Mouse (Mus musculus) erythroblast, adult 5-6 weeks (primary cell): Measurements from ENCODE around the gene Fermt3. TPM values are rescaled to one million over a fixed set of nuclear protein-coding genes. Genes with fewer than 3 reads are reported as not detected.
A peak's percentile ranks its signal among the peaks of the same experiment; 100 is the strongest.
"Not testable (repeated sequence)": the region's sequence is repeated elsewhere in the genome, so short reads cannot be mapped to it uniquely, and the experiment has no call there.

ENCODE experiments used
- ATAC-seq: replicated peaks from 2 replicates; pipeline ENCODE4 v1.8.0; 2016; ENCODE audit warnings: moderate number of reproducible peaks, mild to moderate bottlenecking, moderate TSS enrichment, inconsistent platforms; ENCODE audit not compliant: poor library complexity, low FRiP score, severe bottlenecking
- total RNA-seq, 2 experiments: library from RNA; stranded (forward) in 1 of 2; stranded (reverse) in 1 of 2; fragments of 150-400 nt in 1 of 2; fragments of 200-764, 138-1000 nt in 1 of 2; gene quantifications; 2 replicates each; pipeline versions ENCODE4 v1.2.3 to v1.2.4; 2015 to 2017; ENCODE audit warnings: low replicate concordance in 2 of 2

Gene Fermt3
- total RNA-seq (2015; ENCODE audit: low replicate concordance): 20.8 and 28.6 TPM in 2 replicates
- 49.0 and 56.3 TPM in 2 replicates for total RNA-seq (2017; ENCODE audit: low replicate concordance)

DNA sequence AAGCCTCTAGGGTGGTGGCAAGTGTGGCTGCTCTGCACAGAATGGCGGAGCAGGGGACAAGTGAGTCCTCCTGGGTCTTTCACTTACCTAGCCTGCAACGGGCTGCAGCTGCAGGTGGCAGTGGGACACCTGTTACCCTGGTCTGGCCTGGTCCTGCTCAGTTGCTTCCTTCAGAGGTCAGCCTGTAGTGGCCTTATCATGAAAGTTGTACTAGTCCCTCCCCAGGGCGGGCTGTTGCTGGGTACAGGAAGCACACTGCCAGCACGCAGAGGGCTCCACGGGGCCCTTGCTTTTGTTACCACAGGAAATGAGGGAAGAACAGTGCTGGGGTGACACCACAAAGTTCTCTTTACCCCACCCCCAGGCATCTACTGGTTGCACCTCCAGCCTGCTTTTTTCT is at the start of gene Fermt3:
Fermt3 (minus strand) TSS at position 279 of the 400 bp plus-strand sequence.
- ATAC-seq: peak; percentile 82

DNA sequence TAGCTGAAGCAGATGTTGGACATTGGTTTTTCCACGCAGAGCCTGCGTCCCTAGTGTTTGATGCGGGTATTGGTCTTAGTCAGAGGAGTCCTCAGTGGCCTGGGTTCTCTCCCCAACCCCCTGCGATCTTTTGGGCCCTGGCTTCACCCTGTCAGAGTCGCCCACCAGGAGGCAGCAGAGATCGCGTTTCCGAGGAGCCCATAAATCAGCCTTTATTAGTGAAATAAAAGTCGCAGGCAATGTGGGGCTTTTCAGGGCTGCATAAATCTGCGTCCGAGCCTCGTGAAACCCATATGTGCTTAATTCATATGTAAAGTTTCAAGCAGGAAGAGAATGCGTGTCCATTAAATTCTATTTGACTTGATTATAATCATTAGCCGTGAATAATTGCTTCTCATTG is 48.9 kb upstream of the Fermt3 start:
- ATAC-seq: 0 out of 2 replicates have a peak, but pooled peaks have one; percentile 31

DNA sequence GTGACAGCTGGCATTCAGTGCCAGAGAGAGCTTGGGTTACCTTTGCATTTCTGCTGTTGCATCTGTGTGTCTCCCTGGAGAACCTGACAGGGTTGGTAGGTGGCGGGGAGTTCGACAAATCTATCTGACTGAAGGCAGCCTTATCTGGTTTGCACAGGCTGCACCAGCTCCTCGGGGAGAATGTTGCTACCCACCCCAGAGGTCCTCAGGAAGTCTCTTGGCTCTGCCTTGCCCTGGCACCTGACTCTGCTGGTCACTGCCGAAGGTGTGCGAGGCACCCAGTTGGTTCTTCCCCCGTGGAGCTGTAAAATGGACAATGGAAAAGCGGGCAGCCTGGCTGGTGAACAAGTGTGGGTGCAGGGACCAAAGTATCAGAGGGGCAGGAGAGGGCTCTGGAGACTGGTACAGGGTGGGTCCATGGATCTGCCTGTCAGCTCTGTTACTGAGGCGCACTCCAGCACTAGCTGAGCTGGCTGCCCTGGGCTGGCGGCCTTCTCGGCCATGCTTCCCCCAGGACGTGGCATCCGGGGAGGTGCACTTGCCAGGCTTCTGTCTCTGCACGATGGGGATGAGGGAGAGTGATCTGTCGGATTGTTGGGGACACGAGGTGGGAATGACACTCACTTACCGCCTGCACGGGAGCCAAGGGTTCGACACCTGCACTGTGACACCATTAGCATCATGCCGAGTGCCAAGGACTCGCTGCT is 48.2 kb upstream of the Fermt3 start:
- ATAC-seq: peak; percentile 28; the same call in 1 of the 2 replicates

DNA sequence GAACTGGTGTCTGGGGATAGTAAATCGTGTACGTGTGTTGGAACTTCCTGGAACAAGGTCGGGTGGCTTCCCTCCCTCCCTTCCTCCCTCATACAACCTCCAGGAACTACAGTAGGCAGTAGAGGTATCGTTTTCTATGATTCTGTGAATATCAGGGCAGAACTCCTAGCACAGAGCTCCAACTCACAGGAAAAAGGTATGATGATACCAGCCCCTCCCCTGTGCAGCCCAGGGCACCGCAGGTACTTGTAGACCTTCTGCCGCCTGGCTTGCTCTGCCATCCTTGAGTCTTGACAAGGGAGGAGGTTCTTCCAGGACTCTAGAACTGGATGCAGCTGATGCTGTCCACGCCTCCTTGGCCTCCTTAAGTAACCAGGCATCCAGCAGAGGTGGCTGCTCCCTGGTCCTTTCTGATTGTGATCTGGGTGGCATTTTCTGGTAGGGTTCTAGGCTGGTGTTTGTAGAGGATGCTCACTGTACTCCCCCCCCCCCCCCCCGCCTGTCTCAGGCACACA is 47.6 kb upstream of the Fermt3 start:
- no peak for ATAC-seq

DNA sequence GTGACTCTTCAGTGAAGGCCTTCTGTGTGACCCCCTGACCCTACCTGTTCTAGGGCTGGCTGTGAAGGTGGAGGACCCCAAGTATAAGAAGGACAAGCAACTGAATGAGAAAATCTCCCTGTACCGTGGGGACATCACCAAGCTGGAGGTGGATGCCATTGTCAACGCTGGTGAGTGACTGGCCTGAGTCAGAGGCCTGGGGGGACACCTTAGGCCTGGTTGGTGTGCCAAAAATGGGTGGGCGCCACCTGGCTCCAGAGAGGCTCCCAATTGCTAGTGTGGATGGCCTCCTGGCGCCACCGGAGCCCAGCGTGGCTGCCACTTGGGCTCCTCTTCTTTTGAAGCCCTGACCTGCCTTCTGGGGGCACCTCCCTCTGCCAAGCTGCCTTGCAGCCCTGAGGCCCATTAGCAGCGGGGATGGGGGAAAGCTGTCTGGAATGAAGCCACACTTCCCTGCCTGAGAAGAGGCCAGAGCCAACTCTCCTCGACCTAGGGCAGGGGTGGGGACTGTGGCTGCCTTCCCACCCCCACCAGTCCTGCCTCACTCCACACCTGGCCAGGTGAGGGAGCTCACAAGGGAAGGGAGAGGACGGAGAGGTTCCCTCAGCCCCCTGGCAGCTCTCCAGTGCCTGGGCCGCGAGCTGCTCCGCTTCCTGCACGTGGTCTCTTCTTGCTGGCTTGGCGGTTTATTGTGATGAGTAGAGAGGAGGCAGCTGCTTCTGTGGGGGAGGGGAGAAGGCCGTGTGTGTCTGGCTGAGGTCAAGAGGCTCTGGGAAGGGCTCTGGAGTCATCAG is 47.0 kb upstream of the Fermt3 start:
- no peak for ATAC-seq

DNA sequence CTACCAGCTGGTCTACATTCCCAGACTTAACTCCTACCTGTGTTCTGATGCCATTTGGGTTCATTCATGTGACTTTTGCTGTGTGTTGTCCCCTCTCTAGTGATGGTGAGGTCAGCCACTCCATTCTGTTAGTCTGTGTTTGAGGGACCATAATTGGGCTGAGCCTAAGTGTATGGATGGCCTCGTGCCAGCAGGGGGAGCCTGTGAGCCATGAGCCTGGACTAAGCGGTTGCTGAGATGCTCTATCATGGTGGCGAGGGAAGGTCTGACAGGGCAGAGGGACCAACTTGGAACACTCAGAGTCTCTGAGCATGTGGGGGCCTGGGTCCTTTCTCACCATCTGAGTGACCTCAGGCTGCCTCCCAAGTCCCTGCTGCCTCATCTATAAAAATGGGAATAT is 45.3 kb upstream of the Fermt3 start:
- ATAC-seq: peak; percentile 81

DNA sequence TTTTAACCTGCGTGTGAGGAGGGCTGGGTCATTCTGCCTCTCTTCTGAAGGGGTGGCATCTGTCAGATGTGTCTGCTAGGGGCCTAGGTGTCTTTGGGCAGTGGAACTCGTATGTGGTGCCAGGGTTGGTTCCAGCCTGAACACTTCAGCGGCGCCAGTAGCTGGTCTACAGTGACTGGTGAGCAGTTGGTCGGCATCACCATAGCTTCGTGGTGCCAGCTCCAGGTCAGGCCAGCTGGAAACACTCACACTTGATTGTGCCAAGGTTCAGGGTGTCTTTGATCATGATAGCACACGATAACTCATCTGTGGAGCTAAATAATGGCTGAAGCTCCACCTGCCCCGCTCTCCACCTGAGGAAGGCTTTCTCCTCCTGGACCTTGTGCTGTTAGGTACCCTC is 43.6 kb upstream of the Fermt3 start:
- ATAC-seq: no peak

DNA sequence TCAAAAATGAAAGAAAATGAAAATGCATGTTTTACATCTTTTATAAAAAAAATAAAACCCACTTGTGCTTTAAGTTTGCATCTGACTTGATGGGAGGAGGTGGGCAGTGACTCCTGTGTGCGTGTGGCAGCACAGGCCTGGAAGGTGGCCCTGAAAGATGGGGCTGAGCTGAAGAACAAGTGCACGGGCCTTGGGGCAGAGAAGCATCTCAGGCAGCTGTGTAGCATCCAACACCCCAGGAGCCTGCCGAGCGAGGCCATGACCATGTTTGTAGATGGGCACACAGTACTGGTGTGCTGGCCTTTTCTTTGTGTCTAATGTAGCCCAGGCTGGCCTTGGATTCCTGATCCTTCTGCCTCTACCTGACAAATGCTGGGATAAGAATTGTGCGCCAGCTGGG is 42.8 kb upstream of the Fermt3 start:
- ATAC-seq: no peak

DNA sequence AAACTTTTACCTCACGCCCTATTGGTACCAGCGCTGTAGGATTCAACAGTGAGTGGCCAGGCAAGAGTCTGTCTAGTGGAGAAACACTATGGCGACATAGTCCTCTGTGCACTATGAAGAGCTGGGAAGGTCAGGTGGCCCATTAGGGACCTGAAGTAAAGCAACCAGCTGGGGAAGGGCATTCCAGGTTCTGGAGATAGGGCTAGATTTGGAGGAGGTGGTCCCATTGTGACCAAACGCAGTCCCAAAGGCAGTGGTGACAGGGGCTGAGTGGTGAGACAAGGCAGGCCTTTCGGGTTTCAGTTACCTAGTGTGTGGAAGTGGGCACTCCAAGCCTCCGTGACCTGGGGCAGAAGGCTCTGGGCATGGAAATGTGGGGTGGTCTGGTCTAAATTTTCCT is 39.3 kb upstream of the Fermt3 start:
- ATAC-seq: no peak

DNA sequence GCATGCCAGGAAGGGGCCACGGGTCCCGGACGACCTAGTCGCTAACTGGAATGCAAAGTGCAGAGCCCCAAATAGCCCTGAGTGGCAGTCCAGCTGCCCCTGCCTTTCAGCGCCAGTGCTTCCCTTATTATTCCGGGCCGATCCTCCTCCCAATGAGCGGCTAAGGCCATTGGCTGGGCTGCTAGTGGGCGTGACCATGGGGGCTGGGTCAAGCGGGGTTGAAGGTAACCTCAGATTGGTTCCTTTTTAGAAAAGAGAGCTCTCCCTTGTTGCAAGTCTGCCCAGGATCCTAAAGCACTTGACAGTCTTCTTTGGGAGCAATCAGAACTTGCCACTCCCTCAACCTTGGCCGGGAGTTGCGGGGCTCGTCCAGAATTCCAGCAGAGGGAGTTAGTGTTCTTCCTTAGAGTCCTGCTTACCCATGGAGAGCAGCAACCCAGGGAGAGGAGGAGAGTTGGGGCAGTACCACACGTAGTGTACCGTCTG is 38.5 kb upstream of the Fermt3 start:
- peak; percentile 83 for ATAC-seq

DNA sequence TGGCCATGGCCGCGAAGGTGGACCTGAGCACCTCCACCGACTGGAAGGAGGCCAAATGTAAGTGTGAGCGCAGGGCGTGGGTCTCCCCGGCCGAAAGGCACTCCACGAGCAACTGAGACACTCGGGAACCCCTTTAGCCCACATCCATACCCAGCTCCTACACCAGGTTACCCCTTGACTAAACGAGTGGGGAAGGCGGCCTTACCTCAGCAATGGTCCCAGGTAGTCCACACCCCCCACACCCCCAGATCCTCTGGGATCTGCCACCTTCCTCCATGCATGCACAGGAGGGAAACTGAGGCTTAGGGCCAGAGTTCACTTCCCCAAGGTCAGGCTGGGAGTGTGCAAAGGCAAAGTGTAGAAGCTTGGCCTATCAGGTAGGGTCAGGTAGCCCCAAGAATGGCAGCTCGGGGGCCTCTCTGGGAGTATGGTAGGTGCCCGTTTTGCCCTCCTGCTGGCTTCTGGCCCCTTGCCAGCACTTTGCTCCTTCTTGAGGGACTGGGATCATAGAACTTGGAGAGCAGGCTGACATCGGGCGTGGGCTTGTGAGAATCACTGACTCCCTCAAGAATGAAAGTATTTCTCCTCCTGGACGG is 38.0 kb upstream of the Fermt3 start:
- no peak for ATAC-seq

DNA sequence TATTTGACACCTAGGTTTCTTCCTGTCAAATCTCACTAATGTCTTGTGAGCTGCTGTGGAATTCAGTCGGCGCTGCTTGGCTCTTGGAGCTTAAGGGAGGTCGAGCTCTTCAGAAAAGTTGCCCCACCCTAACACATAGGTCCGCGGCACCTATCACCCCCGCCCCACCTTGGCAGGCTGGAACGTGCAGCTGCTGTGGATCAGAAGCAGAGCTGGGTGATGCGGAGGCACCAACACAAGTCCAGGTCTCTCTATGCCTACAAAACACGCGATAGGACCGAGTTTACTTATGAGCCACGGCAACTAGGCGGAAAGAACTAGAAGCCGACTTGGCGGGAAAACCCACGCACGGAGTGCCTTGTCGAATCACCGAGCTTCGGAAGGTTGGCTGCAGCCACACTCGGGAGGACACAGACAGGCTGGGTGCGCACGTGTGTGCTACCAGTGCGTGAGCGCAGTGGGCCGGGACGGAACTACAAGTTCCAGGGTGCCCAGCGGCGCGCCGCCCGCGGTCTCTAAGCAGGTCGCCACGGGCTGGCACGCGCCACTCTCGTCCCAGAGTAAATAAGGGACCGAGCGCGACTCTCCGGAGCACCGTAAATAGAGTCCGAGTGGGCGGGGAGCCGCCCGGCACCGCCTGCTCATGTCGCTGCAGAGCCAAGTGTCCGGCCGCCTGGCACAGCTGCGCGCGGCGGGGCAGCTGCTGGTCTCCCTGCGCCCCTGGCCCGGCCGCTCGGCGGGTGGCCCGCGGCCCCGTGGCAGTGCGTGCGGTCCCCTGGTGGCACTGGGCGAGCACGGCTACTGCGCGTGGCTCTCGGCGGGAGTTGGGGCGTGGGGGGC is 37.2 kb upstream of the Fermt3 start, which contains the start of gene Macrod1:
Macrod1 (plus strand) TSS at position 563 of the 840 bp plus-strand sequence.
- ATAC-seq: peak; percentile 68

DNA sequence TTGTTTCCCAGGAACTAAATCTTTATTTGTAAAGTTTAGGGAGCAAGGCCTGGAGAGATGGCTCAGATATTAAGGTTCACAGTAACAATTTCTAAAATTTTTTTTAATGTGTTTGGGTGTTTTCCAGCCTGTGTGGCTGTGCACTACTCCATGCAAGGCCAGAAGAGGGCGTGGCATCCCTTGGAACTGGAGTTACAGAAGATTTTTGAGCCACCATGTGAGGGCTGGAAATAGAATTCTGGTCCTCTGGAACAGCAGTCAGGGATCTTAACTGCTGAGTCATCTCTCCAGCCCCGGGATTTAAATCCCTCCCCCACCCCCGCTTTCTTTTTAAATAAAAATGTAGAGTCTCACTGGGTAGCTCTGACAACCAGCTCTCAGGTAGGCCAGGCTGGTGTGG is 35.9 kb upstream of the Fermt3 start:
- ATAC-seq: no peak

DNA sequence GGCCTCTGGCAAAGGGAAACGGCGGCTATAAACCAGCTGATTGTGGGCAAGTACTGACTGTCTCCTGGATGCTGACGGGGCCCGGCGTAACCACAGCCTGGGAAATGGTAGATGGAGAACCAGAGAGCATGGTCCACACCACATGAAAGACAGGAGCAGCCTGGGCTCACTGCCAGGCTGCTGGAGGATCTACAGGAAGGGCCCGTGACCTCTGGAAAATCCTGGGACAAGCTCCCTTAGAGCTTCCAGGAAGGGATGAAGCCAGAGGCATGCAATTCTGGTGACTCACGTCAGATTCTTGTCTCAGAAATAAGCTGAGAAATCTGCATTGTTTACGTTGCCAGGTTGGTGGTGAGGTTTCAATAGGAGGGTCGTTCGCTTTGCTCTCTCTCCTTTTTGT is 35.5 kb upstream of the Fermt3 start:
- ATAC-seq: no peak

DNA sequence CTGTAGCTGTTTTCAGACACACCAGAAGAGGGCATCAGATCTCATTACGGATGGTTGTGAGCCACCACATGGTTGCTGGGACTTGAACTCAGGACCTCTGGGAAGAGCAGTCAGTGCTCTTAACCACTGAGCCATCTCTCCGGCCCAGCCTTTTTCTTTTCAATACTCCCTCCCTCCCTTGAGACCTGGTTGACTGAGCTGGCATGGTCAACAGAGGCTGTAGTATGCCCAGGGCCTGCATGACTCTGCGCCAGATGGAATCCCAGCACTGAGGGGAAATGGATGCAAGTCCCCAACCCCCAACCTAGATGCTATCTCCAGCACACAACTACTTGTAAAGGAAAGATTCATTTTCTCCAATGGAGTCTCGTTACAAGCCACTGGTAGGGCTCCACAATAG is 34.1 kb upstream of the Fermt3 start:
- not testable (repeated sequence) for ATAC-seq

DNA sequence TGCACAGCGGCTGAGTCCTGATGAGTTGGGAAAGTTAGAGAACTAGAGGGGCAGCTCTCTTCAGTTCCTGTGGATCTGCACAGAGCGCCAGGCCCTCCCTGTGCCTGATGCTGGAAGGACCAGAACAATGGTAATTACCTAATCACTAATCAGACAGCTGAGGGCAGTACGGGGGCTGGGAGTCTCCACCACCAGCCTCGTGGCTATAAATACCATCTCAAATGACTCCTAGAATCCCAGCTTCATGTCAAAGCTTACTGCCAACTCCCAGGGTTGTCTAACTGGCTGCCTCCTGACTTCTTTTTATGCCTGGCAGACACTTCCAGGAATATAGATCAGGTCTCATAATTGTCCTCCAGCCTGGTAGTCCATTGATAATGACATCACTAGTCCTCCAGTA is 25.4 kb upstream of the Fermt3 start:
- no peak for ATAC-seq

DNA sequence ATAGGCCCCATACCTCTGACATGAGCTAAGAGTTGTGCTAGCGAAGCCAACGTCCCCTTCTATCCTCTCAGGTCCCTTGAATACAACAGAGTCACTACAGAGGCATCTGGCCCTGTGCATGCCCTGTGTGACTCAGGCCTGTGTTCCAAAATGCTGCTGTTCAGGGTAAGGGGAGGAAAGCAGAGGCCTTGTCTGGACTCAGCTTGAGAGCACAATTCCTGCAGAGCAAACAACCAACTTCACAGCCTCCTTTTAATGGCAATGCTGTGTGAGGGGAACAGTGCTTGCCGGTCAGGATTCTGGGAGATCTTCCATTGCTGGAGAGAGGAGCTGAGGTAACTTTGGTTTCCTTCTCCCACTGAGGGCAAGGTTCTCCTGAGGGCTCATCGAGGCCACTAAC is 25.0 kb upstream of the Fermt3 start:
- ATAC-seq: no peak

DNA sequence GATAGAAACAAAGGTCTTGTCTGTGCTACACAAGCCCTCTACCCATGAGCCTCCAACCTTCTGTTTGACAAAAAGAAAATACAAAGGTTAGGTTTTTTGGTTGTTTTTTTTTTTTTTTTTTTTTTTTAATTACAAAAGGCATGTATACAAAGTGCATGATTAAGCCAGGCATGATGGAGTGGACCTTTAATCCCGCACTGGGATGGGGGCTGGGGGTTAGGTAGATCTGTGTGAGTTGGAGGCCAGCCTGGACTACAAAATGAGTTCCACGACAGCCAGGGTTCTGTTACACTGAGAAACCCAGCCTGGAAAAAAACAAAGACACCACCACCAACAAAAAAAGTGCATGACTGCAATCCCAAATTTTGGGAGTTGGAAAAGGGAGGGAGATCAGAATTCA is 21.9 kb upstream of the Fermt3 start:
- no peak for ATAC-seq

DNA sequence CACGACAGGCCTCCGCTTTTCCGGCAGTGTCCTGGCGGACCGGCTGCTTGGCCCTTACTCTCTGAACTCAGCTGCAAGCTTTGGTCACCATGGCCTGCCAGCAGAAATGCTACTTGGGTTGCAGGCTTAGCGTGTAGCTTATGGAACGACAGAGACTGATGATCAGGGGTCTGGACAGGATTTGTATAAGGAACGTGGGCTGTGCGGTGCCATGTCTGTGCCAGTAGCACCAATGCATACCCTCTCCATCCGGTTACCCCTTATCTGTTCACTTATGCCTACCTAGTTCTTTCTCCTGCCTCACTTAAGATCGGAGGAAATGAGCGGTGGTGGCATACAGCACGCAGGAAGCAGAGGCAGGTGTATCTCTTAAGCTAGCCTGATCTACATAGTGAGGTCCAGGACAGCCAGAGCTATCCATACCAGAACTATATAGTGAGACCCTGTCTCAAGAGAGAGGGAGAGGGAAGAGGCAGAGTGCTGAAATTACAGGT is 21.4 kb upstream of the Fermt3 start:
- peak; percentile 12 for ATAC-seq
